Mouse (Mus musculus) C2C12 (cell line): Measurements from ENCODE around the gene Il1rapl1. TPM values are rescaled to one million over a fixed set of nuclear protein-coding genes. Genes with fewer than 3 reads are reported as not detected.

ENCODE experiments used
- H3K27me3 ChIP-seq: one replicate; pipeline ENCODE4 v1.6.1; 2011; ENCODE audit not compliant: control insufficient read depth, insufficient read depth, insufficient read length
- H3K36me3 ChIP-seq: one replicate; pipeline ENCODE4 v1.6.1; 2011; ENCODE audit not compliant: control insufficient read depth, insufficient read depth
- H3K4me3 ChIP-seq: one replicate; pipeline ENCODE4 v1.5.1; 2011; ENCODE audit warnings: mild to moderate bottlenecking, control low read depth; ENCODE audit not compliant: poor library complexity, insufficient read depth, severe bottlenecking
- H3K79me2 ChIP-seq: one replicate; pipeline ENCODE4 v1.6.1; 2011; ENCODE audit not compliant: control insufficient read depth, insufficient read depth
- H3K79me3 ChIP-seq: one replicate; pipeline ENCODE4 v1.6.1; 2011; ENCODE audit warnings: low read depth, control low read depth
- H3ac ChIP-seq: one replicate; pipeline ENCODE3; 2011; ENCODE audit warnings: low read depth; ENCODE audit not compliant: control insufficient read depth, insufficient read length
- CEBPB ChIP-seq: IDR thresholded peaks from one replicate; pipeline ENCODE4 v1.6.1; 2011; ENCODE audit warnings: low read depth, mild to moderate bottlenecking, control low read depth, moderate library complexity
- CTCF ChIP-seq: IDR thresholded peaks from one replicate; pipeline ENCODE4 v1.5.1; 2011; ENCODE audit not compliant: control insufficient read depth, insufficient read depth, insufficient read length
- FOSL1 ChIP-seq: IDR thresholded peaks from one replicate; pipeline ENCODE4 v1.8.0; 2011; ENCODE audit warnings: mild to moderate bottlenecking, low read length; ENCODE audit not compliant: poor library complexity, insufficient read depth, severe bottlenecking
- MAX ChIP-seq: IDR thresholded peaks from one replicate; pipeline ENCODE4 v1.6.1; 2011; ENCODE audit warnings: mild to moderate bottlenecking, control low read depth
- MYOD1 ChIP-seq: IDR thresholded peaks from one replicate; pipeline ENCODE4 v1.6.1; 2011; ENCODE audit warnings: low read depth; ENCODE audit not compliant: control insufficient read depth, insufficient read length
- MYOG ChIP-seq: IDR thresholded peaks from one replicate; pipeline ENCODE4 v1.6.1; 2011; ENCODE audit not compliant: control insufficient read depth, insufficient read length; ENCODE audit errors: extremely low read depth
- USF1 ChIP-seq: IDR thresholded peaks from one replicate; pipeline ENCODE4 v1.6.1; 2011; ENCODE audit warnings: low read depth, mild to moderate bottlenecking, control low read depth, moderate library complexity
- polyA plus RNA-seq: library from polyadenylated mRNA; unstranded; fragments of >200 nt; fragmentation: generic; extraction: Trizol; gene quantifications from one replicate; pipeline ENCODE4 v1.2.1, GENCODE M21; 2012; ENCODE audit warnings: missing spikeins

The Il1rapl1 gene
- polyA plus RNA-seq, 1 experiment = not detected

DNA sequence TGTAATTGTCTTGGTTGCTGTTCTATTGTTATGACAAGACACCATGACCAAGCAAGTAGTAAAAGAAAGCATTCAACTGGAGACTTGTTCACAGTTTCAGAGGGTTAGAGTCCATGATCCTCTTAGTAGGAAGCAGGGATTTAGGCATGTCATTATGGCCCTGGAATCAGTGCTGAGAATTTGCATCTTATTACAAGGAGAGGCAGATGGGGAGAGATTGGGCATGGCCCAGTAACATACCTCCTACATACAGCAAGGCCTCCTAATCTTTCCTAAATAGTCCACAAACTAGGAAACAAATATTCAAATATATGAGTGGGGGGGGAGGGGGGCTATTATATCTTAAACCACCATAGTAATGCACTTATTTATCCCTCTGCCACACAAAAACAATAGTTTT lies 301.6 kb downstream of the Il1rapl1 start:
- no peaks in the 10 kb centered on the region for H3K36me3 ChIP-seq
- no peaks in the 10 kb centered on the region for H3K79me3 ChIP-seq
- TF ChIP-seq MYOD1 (no peak), CTCF (no peak), USF1 (no peak), CEBPB (no peak), FOSL1 (no peak), MYOG (no peak)
- H3K4me3 ChIP-seq = no peak overlapping the region
- H3ac ChIP-seq = no peak overlapping the region
- H3K79me2 ChIP-seq = no peaks in the 10 kb centered on the region
- no peaks in the 10 kb centered on the region for H3K27me3 ChIP-seq

DNA sequence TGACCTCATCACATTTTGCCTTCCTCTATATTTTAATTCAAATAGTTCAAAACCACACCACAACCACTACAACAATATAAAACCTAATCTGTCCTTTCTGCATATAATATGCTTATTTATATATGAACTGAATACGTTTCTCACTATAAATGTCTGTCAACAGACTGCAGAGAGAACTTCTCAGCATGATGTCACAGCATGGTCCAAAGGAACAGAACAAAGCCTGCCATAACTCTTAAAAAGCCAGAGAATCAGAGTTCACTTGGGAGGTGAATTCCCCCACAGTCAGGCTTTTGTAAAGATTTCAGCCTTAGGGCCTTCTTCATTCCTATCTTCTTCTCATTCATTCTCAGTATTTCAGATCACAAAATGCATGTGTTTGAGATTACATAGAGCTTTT lies 307.7 kb downstream of the Il1rapl1 start:
- Histone ChIP-seq H3ac (no peak overlapping the region), H3K4me3 (no peak overlapping the region), H3K27me3 (no peaks in the 10 kb centered on the region), H3K79me2 (no peaks in the 10 kb centered on the region), H3K36me3 (no peaks in the 10 kb centered on the region), H3K79me3 (no peaks in the 10 kb centered on the region)
- TF ChIP-seq USF1 = no peak
- no peak for TF ChIP-seq MAX
- no peak for TF ChIP-seq CTCF
- no peak for TF ChIP-seq CEBPB
- no peak for TF ChIP-seq FOSL1
- no peak for TF ChIP-seq MYOG
- no peak for TF ChIP-seq MYOD1

DNA sequence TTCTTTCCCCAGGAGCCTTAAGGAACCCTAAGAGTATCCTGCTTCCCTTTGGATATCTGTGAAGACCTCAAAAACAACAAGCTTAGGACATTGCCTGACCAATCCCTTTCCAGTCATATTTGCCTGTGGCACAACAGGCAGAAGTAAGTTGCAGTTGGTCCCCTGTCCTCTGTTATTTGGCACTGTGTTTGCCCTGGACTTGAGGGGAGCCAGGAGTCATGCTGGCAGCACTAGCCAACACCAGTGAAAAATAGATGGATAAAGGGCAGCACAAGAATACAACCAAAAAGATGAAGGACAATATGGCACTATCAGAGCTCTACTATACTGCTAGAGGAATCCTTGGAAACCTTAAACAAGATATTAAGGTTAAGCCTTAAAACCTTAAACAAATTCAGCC lies 322.4 kb downstream of the Il1rapl1 start:
- H3K79me2 ChIP-seq = no peaks in the 10 kb centered on the region
- no peaks in the 10 kb centered on the region for H3K27me3 ChIP-seq
- no peaks in the 10 kb centered on the region for H3K79me3 ChIP-seq
- H3K4me3 ChIP-seq = no peak overlapping the region
- no peaks in the 10 kb centered on the region for H3K36me3 ChIP-seq
- no peak overlapping the region for H3ac ChIP-seq
- TF ChIP-seq MYOD1 (no peak), FOSL1 (no peak), MYOG (no peak), USF1 (no peak), CTCF (no peak), CEBPB (no peak), MAX (no peak)

DNA sequence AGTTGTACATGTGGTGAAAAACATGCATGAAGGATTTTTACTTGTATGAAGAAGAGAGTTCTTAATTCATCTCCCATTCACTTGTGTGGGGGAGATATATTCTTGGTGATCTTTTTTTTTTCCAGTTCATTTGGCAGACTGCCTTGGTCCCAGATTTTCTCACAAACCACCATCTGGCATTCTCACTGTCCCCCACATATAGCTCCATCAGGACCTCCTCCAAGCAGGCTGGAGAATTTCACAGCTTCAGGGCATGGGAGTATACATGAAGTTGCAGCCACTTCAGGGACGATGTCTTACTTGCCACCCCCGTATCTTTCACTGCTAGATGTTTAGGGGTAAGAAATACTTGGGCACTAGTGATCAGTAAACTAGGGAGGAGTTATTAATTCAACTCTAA lies 404.9 kb downstream of the Il1rapl1 start:
- TF ChIP-seq FOSL1 (no peak), MYOG (no peak), MAX (no peak), MYOD1 (no peak), CEBPB (no peak), CTCF (no peak)
- no peak overlapping the region for H3K4me3 ChIP-seq
- H3K79me3 ChIP-seq = no peaks in the 10 kb centered on the region
- no peaks in the 10 kb centered on the region for H3K36me3 ChIP-seq
- H3K27me3 ChIP-seq = no peaks in the 10 kb centered on the region
- H3ac ChIP-seq = no peak overlapping the region
- no peaks in the 10 kb centered on the region for H3K79me2 ChIP-seq

DNA sequence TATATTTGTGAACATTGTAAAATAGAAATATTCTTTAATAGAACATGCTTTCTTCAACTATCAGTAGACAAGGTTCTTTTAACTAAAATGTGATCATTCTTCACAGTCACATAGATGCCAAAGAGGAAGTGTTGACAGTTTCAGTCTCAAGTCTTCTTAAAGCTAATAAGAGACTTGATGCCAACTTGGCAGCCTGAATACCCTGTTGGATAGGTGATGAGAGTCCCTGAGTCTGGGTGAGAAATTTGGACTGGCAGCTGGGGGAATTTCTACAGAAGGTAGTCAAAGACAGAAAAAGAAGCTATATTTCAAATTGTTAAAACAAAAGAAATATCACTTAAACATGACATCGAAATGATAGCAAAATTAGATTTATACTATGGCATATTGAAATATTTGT lies 451.6 kb downstream of the Il1rapl1 start:
- no peak overlapping the region for H3ac ChIP-seq

DNA sequence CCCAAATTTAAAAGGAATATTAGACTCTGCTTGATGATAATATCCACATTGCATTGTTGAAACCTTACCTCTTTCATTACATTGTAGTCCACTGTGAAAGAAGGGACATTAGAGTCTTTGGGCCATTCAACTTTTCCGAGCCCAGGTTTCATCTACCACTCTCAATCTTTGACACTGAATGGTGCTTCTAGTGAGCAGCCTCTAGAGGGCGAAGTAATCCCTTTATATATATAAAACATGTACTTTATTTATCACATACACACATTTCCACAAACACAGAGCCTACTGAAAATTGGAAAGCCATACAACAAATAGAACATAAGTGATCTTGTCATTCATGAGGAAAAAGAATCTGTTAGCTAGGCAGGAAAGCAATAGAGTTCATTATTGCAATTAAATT lies 459.8 kb downstream of the Il1rapl1 start:
- Histone ChIP-seq H3K4me3 (no peak overlapping the region), H3K36me3 (no peaks in the 10 kb centered on the region), H3K79me2 (no peaks in the 10 kb centered on the region), H3K79me3 (no peaks in the 10 kb centered on the region), H3K27me3 (no peaks in the 10 kb centered on the region), H3ac (no peak overlapping the region)
- TF ChIP-seq MAX (no peak), USF1 (no peak), MYOG (no peak), FOSL1 (no peak)

More for the DNA sequence above, 451.6 kb downstream of the Il1rapl1 start:
- no peaks in the 10 kb centered on the region for H3K27me3 ChIP-seq
- H3K79me3 ChIP-seq = no peaks in the 10 kb centered on the region
- H3K36me3 ChIP-seq = no peaks in the 10 kb centered on the region
- H3K4me3 ChIP-seq = no peak overlapping the region
- H3K79me2 ChIP-seq = no peaks in the 10 kb centered on the region
- TF ChIP-seq MAX (no peak), USF1 (no peak), FOSL1 (no peak), MYOG (no peak), CTCF (no peak), MYOD1 (no peak), CEBPB (no peak)
